Mouse (Mus musculus) common myeloid progenitor, adult 5-6 weeks (primary cell): ENCODE measurements around the gene Tmem117. TPM values are rescaled to one million over a fixed set of nuclear protein-coding genes. Genes with fewer than 3 reads are reported as not detected.
A peak's percentile ranks its signal among the peaks of the same experiment; 100 is the strongest.

Experiments used
- ATAC-seq: replicated peaks from 2 replicates; pipeline ENCODE4 v1.8.0; 2016; ENCODE audit warnings: low read depth, mild to moderate bottlenecking, moderate TSS enrichment, inconsistent platforms; ENCODE audit not compliant: poor library complexity, severe bottlenecking
- total RNA-seq: library from RNA; stranded (forward); fragments of 200-1000, 187-1606 nt; gene quantifications from 2 replicates; pipeline ENCODE4 v1.2.3, GENCODE M21; 2017

The Tmem117 gene
- not detected in 2 replicates for total RNA-seq

- peak; percentile 81 for ATAC-seq
These were observed at the start of gene Tmem117 for GRCm38 (mm10) chr15:94628830-94629601. Tmem117 (plus strand) TSS chr15:94629232.

GRCm38 (mm10) chr15:94582000-94582593 is 46.9 kb upstream of the Tmem117 start:
- ATAC-seq: no peak

GRCm38 (mm10) chr15:94583153-94583552 is 45.9 kb upstream of the Tmem117 start:
- no peak for ATAC-seq

- no peak for ATAC-seq
These were observed 44.3 kb upstream of the Tmem117 start for GRCm38 (mm10) chr15:94584738-94585137.

- ATAC-seq: no peak
These were observed 41.0 kb upstream of the Tmem117 start for GRCm38 (mm10) chr15:94587826-94588715.

GRCm38 (mm10) chr15:94589219-94590075 is 39.6 kb upstream of the Tmem117 start, which contains the start of gene Twf1:
Twf1 (minus strand) TSS chr15:94589889.
- peak; percentile 97 for ATAC-seq

GRCm38 (mm10) chr15:94590083-94590482 is 38.9 kb upstream of the Tmem117 start:
- no peak for ATAC-seq

GRCm38 (mm10) chr15:94591356-94591755 is 37.7 kb upstream of the Tmem117 start:
- peak; percentile 33 for ATAC-seq

- no peak for ATAC-seq
These were observed 35.4 kb upstream of the Tmem117 start for GRCm38 (mm10) chr15:94593586-94593985.

GRCm38 (mm10) chr15:94600145-94600707 is 28.8 kb upstream of the Tmem117 start:
- ATAC-seq: no peak

GRCm38 (mm10) chr15:94601339-94601738 is 27.7 kb upstream of the Tmem117 start:
- ATAC-seq: peak; percentile 97

GRCm38 (mm10) chr15:94602441-94602840 is 26.6 kb upstream of the Tmem117 start:
- no peak for ATAC-seq

- ATAC-seq: no peak
These were observed 21.3 kb upstream of the Tmem117 start for GRCm38 (mm10) chr15:94607768-94608167.

- ATAC-seq: no peak
These were observed 13.0 kb upstream of the Tmem117 start for GRCm38 (mm10) chr15:94616036-94616435.

- ATAC-seq: no peak
These were observed 8.1 kb upstream of the Tmem117 start for GRCm38 (mm10) chr15:94620909-94621308.

GRCm38 (mm10) chr15:94628463-94628829 is 586 bp upstream of the Tmem117 start:
- no peak for ATAC-seq

- ATAC-seq: no peak
These were observed 1.5 kb downstream of the Tmem117 start for GRCm38 (mm10) chr15:94630553-94630952.

- no peak for ATAC-seq
These were observed 5.5 kb downstream of the Tmem117 start for GRCm38 (mm10) chr15:94634524-94634923.

- ATAC-seq: no peak
These were observed 9.2 kb downstream of the Tmem117 start for GRCm38 (mm10) chr15:94638207-94638606.
